Mouse (Mus musculus) heart, adult 2 months (tissue): ENCODE data around the gene Mcu.

Source experiments
- EP300 ChIP-seq: fragments of 200-500 bp; IDR thresholded peaks from 2 replicates; pipeline ENCODE4 v1.6.1; 2011; ENCODE audit warnings: low read depth, low read length, control low read depth; ENCODE audit not compliant: insufficient read depth
- POLR2A ChIP-seq: fragments of 200-500 bp; IDR thresholded peaks from 2 replicates; pipeline ENCODE4 v1.6.1; 2011; ENCODE audit warnings: mild to moderate bottlenecking, low read depth, low read length, control low read depth; ENCODE audit not compliant: insufficient read depth

DNA sequence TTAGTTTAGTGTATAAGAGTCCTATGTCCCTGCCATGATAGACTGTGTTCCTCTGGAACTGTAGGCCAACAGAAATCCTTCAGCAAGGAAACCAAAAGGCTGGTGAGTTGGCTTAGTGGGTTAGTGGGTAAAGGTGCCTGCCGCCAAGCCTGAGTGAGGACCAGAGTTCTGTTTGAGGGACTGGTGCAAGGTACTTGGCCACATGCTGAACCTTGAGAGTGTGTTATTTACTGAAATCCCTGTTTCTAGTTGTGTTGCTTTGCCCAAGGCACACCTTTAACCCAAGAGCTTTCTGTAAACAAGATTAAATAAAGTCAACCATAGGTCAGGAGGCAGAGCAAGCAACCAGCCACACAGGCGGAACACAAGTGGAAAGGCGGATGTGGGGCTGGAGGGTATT, 150.9 kb downstream of the Mcu start:
- TF ChIP-seq EP300 = no peak
- TF ChIP-seq POLR2A = no peak
